17 mouse cellular contexts compared by ENCODE assay signal in the genomic region with DNA sequence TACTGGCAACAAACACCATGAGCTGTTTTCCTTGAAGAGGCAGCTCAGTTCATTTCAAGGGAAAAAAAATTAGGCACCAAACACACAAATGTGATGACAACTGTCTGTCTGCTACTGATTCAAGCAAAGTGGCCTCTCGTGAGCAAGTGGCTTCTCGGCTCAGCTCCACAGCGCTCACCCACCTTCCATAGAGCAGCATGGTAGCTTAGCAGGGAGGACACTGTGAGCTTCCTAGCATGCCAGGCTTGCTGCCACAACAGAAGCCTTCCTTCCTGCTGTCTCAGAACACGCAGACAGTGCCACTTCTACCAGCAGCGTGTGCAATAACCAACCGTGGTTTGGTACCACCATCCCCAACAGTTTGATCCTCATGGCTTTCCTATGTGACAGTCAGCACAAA. TPM values are rescaled to one million over a fixed set of nuclear protein-coding genes. Genes with fewer than 3 reads are reported as not detected.
DNase-seq lines count a peak whose midpoint lies in the region; ATAC-seq and TF ChIP-seq lines count a peak whose summit lies in the region.
"Had no signal": no experiment of that assay in that cellular context is flagged by ENCODE, and none has a peak within 500 bp of the region (broad histone marks: within the 10 kb centered on the region; RNA-seq: fewer than 3 reads in every experiment).

No protein-coding gene starts in this region.

- no peak overlapping the region for H3K27ac ChIP-seq in left cerebral cortex, adult 2 months
- H3K27ac ChIP-seq: forebrain, embryonic 15.5 days; heart, adult 2 months; hindbrain, embryonic 10.5 days; hindbrain, embryonic 15.5 days had no signal

- H3K4me3 ChIP-seq in left cerebral cortex, adult 2 months, result no peak overlapping the region
- H3K4me3 ChIP-seq: forebrain, embryonic 15.5 days; heart, adult 2 months; heart, embryonic 12.5 days; hindbrain, embryonic 10.5 days; hindbrain, embryonic 15.5 days had no signal

- DNase-seq in frontal cortex, postnatal 36 days (ENCODE audit: low spot score in 2 of 2), result no peak
- DNase-seq in layer of hippocampus, adult 18-20 months (ENCODE audit: low spot score in 2 of 2), result peak; percentile 58 to 82
- DNase-seq in layer of hippocampus, adult 9-11 months, result peak; percentile 71
- DNase-seq in telencephalon, adult 2 months (ENCODE audit: low read depth, low spot score), result peak; percentile 27
- DNase-seq in heart, adult 9 months (ENCODE audit: low spot score in 2 of 2), result no peak
- no peak for DNase-seq in left cerebral cortex, postnatal 14 days (ENCODE audit: low spot score in 2 of 2)
- no peak for DNase-seq in left cerebral cortex, adult 2 months (ENCODE audit: extremely low spot score in 1 of 2, low spot score in 2 of 2)
- DNase-seq: adrenal gland, postnatal 10 days; cerebellum, adult 18-20 months; cerebellum, postnatal 10 days; gastrocnemius, postnatal 14 days; heart, adult 2 months had no signal

- TF ChIP-seq CTCF in left cerebral cortex, adult 2 months (IDR thresholded peaks at IDR 0.05), result no peak

- ATAC-seq in frontal cortex, adult (ENCODE audit: low TSS enrichment), result peak; percentile 71
- ATAC-seq: forebrain, embryonic 15.5 days had no signal

- intact Hi-C loops in left cerebral cortex, postnatal 14 days (cut with DNase I), result no loop called here
- intact Hi-C loops in left cerebral cortex, adult 2 months (cut with DNase I), result no loop called here

RNA-seq across cellular contexts. Expression of a gene that starts 35.8 kb away (rescaled TPM):
- 10 to 100 TPM; 90.7 to 94.1 TPM for total RNA-seq in layer of hippocampus, adult 18-20 months (2021)
- 10 to 100 TPM; 76.0 to 84.0 TPM for total RNA-seq in left cerebral cortex, postnatal 14 days (2021)
- total RNA-seq in left cerebral cortex, adult 2 months (2021), result 100 to 1,000 TPM; 111 to 117 TPM

RNA-seq across cellular contexts. Expression of a gene that starts 49.2 kb away (rescaled TPM):
- total RNA-seq in layer of hippocampus, adult 18-20 months (2021), result 10 to 100 TPM; 51.7 to 52.3 TPM
- total RNA-seq in left cerebral cortex, postnatal 14 days (2021), result 10 to 100 TPM; 53.5 to 55.3 TPM
- 10 to 100 TPM; 56.2 to 57.5 TPM for total RNA-seq in left cerebral cortex, adult 2 months (2021)

Comparison
In these comparisons a context has a peak if more than half of its experiments do, and no peak if none do; other contexts are left out.
1. DNase-seq: peak in layer of hippocampus, adult 18-20 months (2 of 2), layer of hippocampus, adult 9-11 months (single experiment) and telencephalon, adult 2 months (single experiment); none in frontal cortex, postnatal 36 days (0 of 2), heart, adult 9 months (0 of 2), left cerebral cortex, postnatal 14 days (0 of 2) and left cerebral cortex, adult 2 months (0 of 2).